Mouse (Mus musculus): Measurements from ENCODE around the gene Aifm2. TPM values are rescaled to one million over a fixed set of nuclear protein-coding genes. Genes with fewer than 3 reads are reported as not detected.

Aifm2 gene
- polyA plus RNA-seq, 1 experiment from 2014 or later = 8.2 TPM

- no peaks in the 10 kb centered on the region for H3K9me3 ChIP-seq (replicated peaks; ENCODE audit: control insufficient read depth, low read length)
- no peak overlapping the region for H3K4me2 ChIP-seq (ENCODE audit: low read depth, low read length)
- ATAC-seq (replicated peaks; ENCODE audit: insufficient number of reproducible peaks, low FRiP score, low TSS enrichment, low read depth) = no peak
- no peak overlapping the region for H3K4me3 ChIP-seq (ENCODE audit: low read depth, low read length)
- 82% methylated on average over 4 of the region's 4 CpGs for WGBS
- H3K9ac ChIP-seq (replicated peaks; ENCODE audit: low read length) = no peak overlapping the region
- DNase-seq (ENCODE audit: low spot score) = no peak
- no peaks in the 10 kb centered on the region for H3K4me1 ChIP-seq (ENCODE audit: control insufficient read depth, insufficient read depth, low read length)
- no peak overlapping the region for H3K27ac ChIP-seq (replicated peaks; ENCODE audit: low read depth, low read length)
- H3K36me3 ChIP-seq (replicated peaks; ENCODE audit: control insufficient read depth, insufficient read depth, low read depth, low read length) = no peaks in the 10 kb centered on the region
- H3K27me3 ChIP-seq (ENCODE audit: control insufficient read depth, insufficient read depth, low read length) = no peaks in the 10 kb centered on the region
Observed at GRCm38 (mm10) chr10:61704663-61705062, 10.4 kb upstream of the Aifm2 start.

- DNase-seq (ENCODE audit: low spot score) (no peak), ATAC-seq (replicated peaks; ENCODE audit: insufficient number of reproducible peaks, low FRiP score, low TSS enrichment, low read depth) (no peak)
- Histone ChIP-seq H3K27me3 (ENCODE audit: control insufficient read depth, insufficient read depth, low read length) (no peaks in the 10 kb centered on the region), H3K4me1 (ENCODE audit: control insufficient read depth, insufficient read depth, low read length) (no peaks in the 10 kb centered on the region), H3K9ac (replicated peaks; ENCODE audit: low read length) (no peak overlapping the region), H3K36me3 (replicated peaks; ENCODE audit: control insufficient read depth, insufficient read depth, low read depth, low read length) (no peaks in the 10 kb centered on the region), H3K4me2 (ENCODE audit: low read depth, low read length) (no peak overlapping the region), H3K4me3 (ENCODE audit: low read depth, low read length) (no peak overlapping the region), H3K9me3 (replicated peaks; ENCODE audit: control insufficient read depth, low read length) (no peaks in the 10 kb centered on the region), H3K27ac (replicated peaks; ENCODE audit: low read depth, low read length) (no peak overlapping the region)
- WGBS = 75% methylated on average over 6 of the region's 6 CpGs
Observed at GRCm38 (mm10) chr10:61706412-61707375, 8.4 kb upstream of the Aifm2 start.

- 69% methylated on average over 3 of the region's 3 CpGs for WGBS
- no peaks in the 10 kb centered on the region for H3K27me3 ChIP-seq (ENCODE audit: control insufficient read depth, insufficient read depth, low read length)
- ATAC-seq (replicated peaks; ENCODE audit: insufficient number of reproducible peaks, low FRiP score, low TSS enrichment, low read depth) = no peak
Observed at GRCm38 (mm10) chr10:61713601-61714000, 1.5 kb upstream of the Aifm2 start.

DNA sequence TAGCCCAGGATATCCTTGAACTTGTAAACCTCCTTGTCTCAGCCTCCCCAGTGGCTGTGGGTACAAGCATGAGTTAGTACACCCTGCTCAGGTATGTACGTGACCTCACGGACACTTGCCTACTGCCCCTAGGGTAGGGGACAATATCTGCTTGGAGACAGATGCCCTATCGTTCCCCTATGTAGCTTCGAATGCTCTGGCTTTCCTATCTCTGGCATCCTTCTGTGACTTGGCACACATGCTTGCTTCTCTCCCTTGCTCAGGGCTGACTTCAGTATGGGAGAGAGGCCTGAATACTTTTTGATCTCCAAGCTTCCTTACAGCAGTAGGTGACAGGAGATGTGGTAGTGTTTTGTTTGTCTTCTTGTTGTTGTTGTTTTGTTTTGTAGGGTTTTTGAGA lies 917 bp upstream of the Aifm2 start:
- 92% methylated on average over 4 of the region's 4 CpGs for WGBS
- Histone ChIP-seq H3K4me1 (ENCODE audit: control insufficient read depth, insufficient read depth, low read length) (no peaks in the 10 kb centered on the region; the same call in 1 of the 2 replicates), H3K9me3 (replicated peaks; ENCODE audit: control insufficient read depth, low read length) (no peaks in the 10 kb centered on the region), H3K36me3 (replicated peaks; ENCODE audit: control insufficient read depth, insufficient read depth, low read depth, low read length) (no peaks in the 10 kb centered on the region), H3K27ac (replicated peaks; ENCODE audit: low read depth, low read length) (no peak overlapping the region), H3K27me3 (ENCODE audit: control insufficient read depth, insufficient read depth, low read length) (no peaks in the 10 kb centered on the region), H3K4me3 (ENCODE audit: low read depth, low read length) (no peak overlapping the region), H3K4me2 (ENCODE audit: low read depth, low read length) (no peak overlapping the region), H3K9ac (replicated peaks; ENCODE audit: low read length) (no peak overlapping the region)
- DNase-seq (ENCODE audit: low spot score) (no peak), ATAC-seq (replicated peaks; ENCODE audit: insufficient number of reproducible peaks, low FRiP score, low TSS enrichment, low read depth) (no peak)

More at GRCm38 (mm10) chr10:61713601-61714000, 1.5 kb upstream of the Aifm2 start:
- H3K36me3 ChIP-seq (replicated peaks; ENCODE audit: control insufficient read depth, insufficient read depth, low read depth, low read length) = no peaks in the 10 kb centered on the region
- H3K27ac ChIP-seq (replicated peaks; ENCODE audit: low read depth, low read length) = no peak overlapping the region
- H3K9me3 ChIP-seq (replicated peaks; ENCODE audit: control insufficient read depth, low read length) = no peaks in the 10 kb centered on the region
- H3K9ac ChIP-seq (replicated peaks; ENCODE audit: low read length) = no peak overlapping the region
- no peak overlapping the region for H3K4me3 ChIP-seq (ENCODE audit: low read depth, low read length)
- H3K4me1 ChIP-seq (ENCODE audit: control insufficient read depth, insufficient read depth, low read length) = no peaks in the 10 kb centered on the region; the same call in 1 of the 2 replicates
- no peak for DNase-seq (ENCODE audit: low spot score)
- H3K4me2 ChIP-seq (ENCODE audit: low read depth, low read length) = no peak overlapping the region

DNA sequence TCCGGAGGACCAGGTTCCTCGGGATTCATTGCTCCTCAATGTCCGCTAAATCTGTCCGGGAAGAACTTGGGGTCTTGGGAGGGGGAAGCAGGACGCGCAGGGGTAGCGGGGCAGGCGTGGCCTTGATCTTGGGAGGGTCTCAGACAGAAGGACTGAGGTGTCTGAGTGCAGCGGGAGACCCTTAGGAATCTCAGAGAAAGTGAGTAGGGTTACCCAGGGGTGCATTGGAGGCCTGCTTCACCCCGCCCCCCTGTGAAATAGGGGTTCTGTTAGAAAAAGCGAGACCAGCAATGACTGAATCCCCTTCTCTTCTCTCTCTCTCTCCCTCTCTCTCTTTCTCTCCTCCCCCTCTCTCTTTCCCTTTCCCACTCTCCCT lies 387 bp downstream of the Aifm2 start:
- no peaks in the 10 kb centered on the region for H3K9me3 ChIP-seq (replicated peaks; ENCODE audit: control insufficient read depth, low read length)
- peak overlapping the region; percentile 87 for H3K4me2 ChIP-seq (ENCODE audit: low read depth, low read length)
- no peaks in the 10 kb centered on the region for H3K27me3 ChIP-seq (ENCODE audit: control insufficient read depth, insufficient read depth, low read length)
- no peaks in the 10 kb centered on the region; the same call in 1 of the 2 replicates for H3K4me1 ChIP-seq (ENCODE audit: control insufficient read depth, insufficient read depth, low read length)
- H3K4me3 ChIP-seq (ENCODE audit: low read depth, low read length) = peak overlapping the region; percentile 54
- H3K36me3 ChIP-seq (replicated peaks; ENCODE audit: control insufficient read depth, insufficient read depth, low read depth, low read length) = no peaks in the 10 kb centered on the region
- ATAC-seq (replicated peaks; ENCODE audit: insufficient number of reproducible peaks, low FRiP score, low TSS enrichment, low read depth) (no peak), DNase-seq (ENCODE audit: low spot score) (no peak)
- H3K27ac ChIP-seq (replicated peaks; ENCODE audit: low read depth, low read length) = no peak overlapping the region
- H3K9ac ChIP-seq (replicated peaks; ENCODE audit: low read length) = peak overlapping the region; percentile 47; the same call in 1 of the 2 replicates
- WGBS = 4% methylated on average over 11 of the region's 11 CpGs

GRCm38 (mm10) chr10:61715996-61716864 lies 1.2 kb downstream of the Aifm2 start:
- DNase-seq (ENCODE audit: low spot score) = no peak
- Histone ChIP-seq H3K27ac (replicated peaks; ENCODE audit: low read depth, low read length) (no peak overlapping the region), H3K27me3 (ENCODE audit: control insufficient read depth, insufficient read depth, low read length) (no peaks in the 10 kb centered on the region), H3K36me3 (replicated peaks; ENCODE audit: control insufficient read depth, insufficient read depth, low read depth, low read length) (no peaks in the 10 kb centered on the region), H3K4me3 (ENCODE audit: low read depth, low read length) (no peak overlapping the region), H3K4me2 (ENCODE audit: low read depth, low read length) (no peak overlapping the region), H3K4me1 (ENCODE audit: control insufficient read depth, insufficient read depth, low read length) (no peaks in the 10 kb centered on the region; the same call in 1 of the 2 replicates), H3K9ac (replicated peaks; ENCODE audit: low read length) (no peak overlapping the region), H3K9me3 (replicated peaks; ENCODE audit: control insufficient read depth, low read length) (no peaks in the 10 kb centered on the region)
- ATAC-seq (replicated peaks; ENCODE audit: insufficient number of reproducible peaks, low FRiP score, low TSS enrichment, low read depth) = 0 out of 2 replicates have a peak, but pooled peaks have one; percentile 35
- WGBS = 78% methylated on average over 7 of the region's 7 CpGs

GRCm38 (mm10) chr10:61717406-61718296 lies 2.6 kb downstream of the Aifm2 start:
- H3K27me3 ChIP-seq (ENCODE audit: control insufficient read depth, insufficient read depth, low read length) = no peaks in the 10 kb centered on the region
- H3K9ac ChIP-seq (replicated peaks; ENCODE audit: low read length) = no peak overlapping the region
- no peaks in the 10 kb centered on the region; the same call in 1 of the 2 replicates for H3K4me1 ChIP-seq (ENCODE audit: control insufficient read depth, insufficient read depth, low read length)
- H3K4me3 ChIP-seq (ENCODE audit: low read depth, low read length) = no peak overlapping the region
- DNase-seq (ENCODE audit: low spot score) (no peak), ATAC-seq (replicated peaks; ENCODE audit: insufficient number of reproducible peaks, low FRiP score, low TSS enrichment, low read depth) (no peak)
- 91% methylated on average over 12 of the region's 12 CpGs for WGBS
- no peak overlapping the region for H3K4me2 ChIP-seq (ENCODE audit: low read depth, low read length)
- H3K36me3 ChIP-seq (replicated peaks; ENCODE audit: control insufficient read depth, insufficient read depth, low read depth, low read length) = no peaks in the 10 kb centered on the region
- H3K27ac ChIP-seq (replicated peaks; ENCODE audit: low read depth, low read length) = no peak overlapping the region
- no peaks in the 10 kb centered on the region for H3K9me3 ChIP-seq (replicated peaks; ENCODE audit: control insufficient read depth, low read length)

Measured in embryonic facial prominence, embryonic 11.5 days (tissue).